Mouse (Mus musculus): Measurements from ENCODE around the gene Dtwd1. TPM values are rescaled to one million over a fixed set of nuclear protein-coding genes. Genes with fewer than 3 reads are reported as not detected.
"Not testable (repeated sequence)": the region's sequence is repeated elsewhere in the genome, so short reads cannot be mapped to it uniquely, and the experiment has no call there.

Gene Dtwd1
- total RNA-seq (2014; fragmentation: Nextera tagmentation) (13.6 and 22.2 TPM in 2 replicates), total RNA-seq (2017) (17.0 and 22.9 TPM in 2 replicates)

DNA sequence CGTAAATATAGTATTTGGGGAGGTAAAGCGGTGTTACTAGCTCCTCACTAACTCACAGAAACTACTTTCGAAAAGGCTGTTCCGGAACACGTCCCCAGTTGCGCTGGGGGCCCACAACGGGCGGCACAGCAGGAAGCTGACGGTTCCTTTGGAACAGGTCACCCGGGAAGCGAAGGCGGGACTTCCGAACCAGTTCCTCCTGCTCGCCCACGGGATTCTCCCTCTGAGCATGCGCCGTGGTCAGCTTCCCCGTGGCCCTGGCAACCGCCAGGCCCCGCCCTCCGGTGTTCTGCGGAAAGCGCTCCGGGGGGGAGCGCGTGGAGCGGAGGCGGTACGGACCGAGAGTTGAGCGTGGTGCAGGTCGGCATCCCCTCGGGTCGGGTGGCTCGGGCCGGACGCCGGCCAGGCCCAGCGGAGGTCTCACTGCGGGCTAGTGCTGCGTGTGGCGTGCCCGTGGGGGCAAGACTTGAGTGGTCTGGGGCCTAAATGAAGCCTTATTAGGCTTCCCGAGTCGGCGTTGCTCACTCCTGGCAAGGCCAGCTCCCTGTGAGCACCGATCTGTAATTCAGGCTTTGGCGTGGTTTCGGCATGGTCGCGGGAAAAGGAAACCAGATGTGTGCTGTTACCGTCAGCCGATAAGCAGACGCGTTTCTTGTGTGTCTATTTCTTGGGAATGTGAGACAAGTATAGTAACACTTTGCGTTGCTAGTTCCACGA, at the start of gene Dtwd1, which contains the start of gene Fam227b:
Gene Dtwd1, plus strand, starts transcription at position 287 of the 717 bp plus-strand sequence.
Gene Fam227b, minus strand, starts transcription at position 150 of the 717 bp plus-strand sequence.
- peak; percentile 97 for ATAC-seq (replicated peaks; ENCODE audit: poor library complexity, severe bottlenecking)

- no peak for ATAC-seq (replicated peaks; ENCODE audit: poor library complexity, severe bottlenecking)
These were observed 4.2 kb upstream of the Dtwd1 start for GRCm38 (mm10) chr2:126147723-126148122.

DNA sequence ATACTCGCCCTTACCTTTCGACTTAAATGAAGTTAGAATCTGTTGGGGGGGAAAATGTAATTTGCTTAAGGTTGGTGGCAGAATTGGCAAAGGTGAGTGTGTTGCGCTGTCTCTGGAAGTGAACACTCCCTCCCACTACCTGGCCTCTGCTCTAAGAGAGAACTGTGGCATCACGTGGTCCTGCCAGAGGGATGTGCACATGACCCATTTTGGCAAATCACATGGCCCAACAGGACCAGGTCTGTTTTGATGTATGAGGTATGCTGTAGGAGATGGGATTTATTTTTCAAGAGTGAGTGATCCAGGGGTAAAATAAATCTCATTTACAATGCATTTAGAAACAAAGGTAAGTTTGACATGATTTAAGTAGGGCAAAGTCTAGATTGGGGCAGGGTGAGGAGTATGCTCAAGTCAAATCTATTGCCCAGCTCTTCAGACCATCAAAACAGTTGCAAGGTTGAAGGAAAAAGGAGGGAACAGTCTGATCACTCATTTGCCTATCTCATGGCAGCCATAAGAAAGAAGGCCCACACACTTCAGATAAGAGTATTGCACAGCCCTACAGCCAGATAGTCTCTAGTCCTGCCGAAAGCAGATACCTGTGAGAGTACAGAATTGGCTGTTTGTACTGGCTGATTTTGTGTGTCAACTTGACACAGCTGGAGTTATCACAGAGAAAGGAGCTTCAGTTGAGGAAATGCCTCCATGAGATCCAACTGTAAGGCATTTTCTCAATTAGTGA, 13.5 kb downstream of the Dtwd1 start:
- no peak for ATAC-seq (replicated peaks; ENCODE audit: poor library complexity, severe bottlenecking)

DNA sequence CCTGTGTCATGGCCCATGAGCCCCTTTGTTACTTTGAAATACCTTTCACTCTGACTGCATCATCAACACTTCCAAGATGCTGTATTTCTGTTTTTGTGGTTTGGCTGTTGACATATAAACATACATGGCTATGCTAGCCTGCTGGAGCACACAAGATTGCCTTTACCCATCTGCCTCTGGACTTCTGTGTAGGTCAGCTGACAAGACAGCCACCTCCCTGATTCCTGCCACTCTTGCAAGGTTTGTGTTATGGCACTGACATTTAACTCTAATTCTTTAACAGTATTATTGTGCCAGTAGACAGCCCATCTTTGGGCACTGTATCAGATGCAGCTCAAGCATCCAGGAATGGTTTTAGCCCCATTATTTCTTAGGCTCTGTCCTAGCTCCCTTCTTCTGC, 14.4 kb downstream of the Dtwd1 start:
- ATAC-seq (replicated peaks; ENCODE audit: poor library complexity, severe bottlenecking) = no peak

- no peak; the same call in 1 of the 2 replicates for ATAC-seq (replicated peaks; ENCODE audit: poor library complexity, severe bottlenecking)
These were observed 15.1 kb downstream of the Dtwd1 start for GRCm38 (mm10) chr2:126166848-126167617.

GRCm38 (mm10) chr2:126171427-126171826, 19.5 kb downstream of the Dtwd1 start:
- ATAC-seq (replicated peaks; ENCODE audit: poor library complexity, severe bottlenecking) = no peak

DNA sequence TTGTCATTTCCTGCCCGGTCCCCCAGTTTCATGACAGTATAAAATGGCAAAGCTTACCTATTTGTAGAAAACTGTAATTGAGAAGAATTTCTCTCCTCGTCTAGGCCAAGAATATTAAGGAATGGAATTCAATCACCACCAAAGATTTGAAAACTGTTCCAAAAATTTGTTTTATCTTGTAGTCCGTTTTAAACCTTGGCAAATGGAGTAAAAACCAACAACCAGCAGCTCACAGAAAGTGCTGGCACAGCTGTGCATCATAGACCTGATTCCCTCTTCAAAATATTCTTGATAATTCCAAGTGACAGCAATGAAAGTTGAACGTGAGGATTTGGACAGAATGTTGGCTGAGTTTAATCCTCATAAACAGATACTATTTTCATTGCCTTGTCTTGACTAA, 39.4 kb downstream of the Dtwd1 start:
- ATAC-seq (replicated peaks; ENCODE audit: poor library complexity, severe bottlenecking) = no peak

DNA sequence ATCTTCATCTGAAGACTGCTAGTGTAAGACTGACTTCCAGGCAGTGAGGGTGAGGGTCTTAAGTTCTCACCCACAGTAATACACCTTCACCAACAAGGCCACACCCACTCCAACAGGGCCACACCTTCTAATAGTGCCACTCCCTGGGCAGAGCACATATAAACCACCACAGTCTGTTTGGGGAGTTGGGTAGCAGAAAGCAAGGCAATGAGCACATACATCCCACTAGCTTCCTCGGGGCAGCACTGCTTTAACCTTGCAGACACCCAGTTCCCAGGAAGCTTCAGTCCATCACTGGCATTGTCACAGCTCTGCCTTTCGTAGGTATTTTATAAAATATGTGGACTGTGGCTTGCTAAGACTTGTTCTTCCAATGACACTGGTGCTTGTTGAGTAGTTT, 40.2 kb downstream of the Dtwd1 start:
- no peak for ATAC-seq (replicated peaks; ENCODE audit: poor library complexity, severe bottlenecking)

DNA sequence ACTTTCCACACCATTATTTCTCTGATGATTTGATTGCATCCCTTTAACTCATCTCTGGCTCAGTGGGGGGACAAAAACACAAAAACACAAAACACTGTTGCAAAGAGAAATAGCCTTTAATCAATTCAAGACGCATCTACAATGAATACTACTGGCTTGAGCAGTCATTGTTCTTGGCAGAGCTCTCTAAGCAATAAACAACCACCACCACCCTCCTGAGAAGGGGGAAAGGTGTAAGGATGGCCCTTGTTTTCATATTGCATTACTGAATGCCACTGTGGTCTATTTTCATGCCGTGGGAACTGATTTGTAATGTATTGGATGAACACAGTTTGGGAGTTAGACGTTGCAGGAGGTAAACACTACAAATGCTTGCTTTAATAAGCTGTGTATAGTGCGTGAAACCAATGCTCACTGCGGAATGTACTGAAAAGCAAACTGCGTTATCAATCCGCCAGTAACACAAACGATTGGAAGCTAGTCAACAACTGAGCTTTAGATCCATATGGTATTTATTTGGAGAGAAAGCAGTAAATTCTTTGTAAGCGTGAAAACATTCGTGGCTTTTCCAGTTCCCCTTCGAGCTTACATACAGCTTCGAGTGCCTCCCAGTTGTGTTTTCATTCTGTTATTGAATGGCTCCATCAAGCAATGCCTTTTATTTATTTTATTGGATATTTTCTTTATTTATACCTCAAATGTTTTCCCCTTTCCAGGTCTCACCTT, 43.9 kb downstream of the Dtwd1 start:
- ATAC-seq (replicated peaks; ENCODE audit: poor library complexity, severe bottlenecking) = no peak

DNA sequence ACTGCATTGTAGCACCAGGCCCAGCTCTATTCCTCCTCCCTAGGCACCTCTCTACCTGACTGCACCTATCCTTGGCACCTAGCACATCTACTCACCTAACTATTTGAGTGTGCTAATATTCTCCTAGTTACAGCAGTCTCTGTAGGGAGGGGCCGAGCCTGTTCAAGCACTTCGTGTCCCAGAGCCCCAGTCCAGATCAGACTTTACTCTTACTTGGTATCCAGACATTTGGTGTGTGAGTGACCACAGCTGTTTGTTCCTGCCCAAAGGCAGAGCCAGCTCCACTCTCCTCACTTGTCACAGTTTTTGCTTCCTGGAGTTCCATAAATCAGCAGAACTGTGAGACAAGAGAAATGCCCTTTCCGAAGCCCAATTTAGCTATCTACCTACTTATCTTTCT, 47.0 kb downstream of the Dtwd1 start:
- no peak for ATAC-seq (replicated peaks; ENCODE audit: poor library complexity, severe bottlenecking)

- no peak for ATAC-seq (replicated peaks; ENCODE audit: poor library complexity, severe bottlenecking)
These were observed 59.2 kb downstream of the Dtwd1 start for GRCm38 (mm10) chr2:126211011-126211680.

DNA sequence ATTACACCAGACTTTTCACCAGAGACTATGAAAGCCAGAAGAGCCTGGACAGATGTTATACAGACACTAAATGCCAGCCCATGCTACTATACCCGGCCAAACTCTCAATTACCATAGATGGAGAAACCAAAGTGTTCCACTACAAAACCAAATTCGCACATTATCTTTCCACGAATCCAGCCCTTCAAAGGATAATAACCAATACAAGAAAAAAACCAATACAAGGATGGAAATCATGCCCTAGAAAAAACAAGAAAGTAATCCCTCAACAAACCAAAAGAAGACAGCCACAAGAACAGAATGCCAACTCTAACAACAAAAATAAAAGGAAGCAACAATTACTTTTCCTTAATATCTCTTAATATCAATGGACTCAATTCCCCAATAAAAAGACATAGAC, 62.9 kb downstream of the Dtwd1 start, which contains the start of gene Gm17555:
Gene Gm17555, plus strand, starts transcription at position 301 of the 400 bp plus-strand sequence.
- not testable (repeated sequence) for ATAC-seq (replicated peaks; ENCODE audit: poor library complexity, severe bottlenecking)

Other genes with a start within 250 kb of the Dtwd1 start
- not detected in 2 replicates for gene Fgf7, start 117.5 kb upstream of the Dtwd1 start, total RNA-seq (2014; fragmentation: Nextera tagmentation)
- gene Fgf7, start 117.5 kb upstream of the Dtwd1 start, total RNA-seq (2017) = not detected in 2 replicates
- gene Fam227b, start 137 bp upstream of the Dtwd1 start, total RNA-seq (2014; fragmentation: Nextera tagmentation) = not detected in 2 replicates
- gene Fam227b, start 137 bp upstream of the Dtwd1 start, total RNA-seq (2017) = not detected in 2 replicates
- not detected in 2 replicates for gene Gm17555, start 63.0 kb downstream of the Dtwd1 start, total RNA-seq (2014; fragmentation: Nextera tagmentation)
- not detected in 2 replicates for gene Gm17555, start 63.0 kb downstream of the Dtwd1 start, total RNA-seq (2017)